Mouse (Mus musculus) CH12.LX (cell line): ENCODE measurements around the gene St7.

ENCODE experiments used
- CHD2 ChIP-seq: IDR thresholded peaks from 2 replicates; pipeline ENCODE4 v1.6.1; 2011; ENCODE audit warnings: low read length, improper control_type of control experiment
- CTCF ChIP-seq, 2 experiments: IDR thresholded peaks in 1 of 2; conservative IDR thresholded peaks in 1 of 2; 2 replicates each; pipeline ENCODE4 v1.5.1; 2011 to 2012; ENCODE audit warnings: low read depth in 2 of 2, low read length in 2 of 2, improper control_type of control experiment in 1 of 2, inconsistent platforms in 1 of 2, mild to moderate bottlenecking in 1 of 2, moderate library complexity in 1 of 2
- ELF1 ChIP-seq: IDR thresholded peaks from 2 replicates; pipeline ENCODE4 v1.6.1; 2014; ENCODE audit warnings: low read depth, mild to moderate bottlenecking, inconsistent platforms, low read length, improper control_type of control experiment
- JUND ChIP-seq: conservative IDR thresholded peaks from 2 replicates; pipeline ENCODE4 v1.6.1; 2011; ENCODE audit warnings: low read depth, low read length, improper control_type of control experiment
- MAFK ChIP-seq: IDR thresholded peaks from 2 replicates; pipeline ENCODE4 v1.6.1; 2011; ENCODE audit warnings: low read length, improper control_type of control experiment; ENCODE audit not compliant: insufficient replicate concordance
- MAX ChIP-seq: IDR thresholded peaks from 2 replicates; pipeline ENCODE4 v1.6.1; 2011; ENCODE audit warnings: low read length, improper control_type of control experiment
- POLR2A ChIP-seq: IDR thresholded peaks from 2 replicates; pipeline ENCODE4 v1.6.1; 2011; ENCODE audit warnings: low read depth, mild to moderate bottlenecking, improper control_type of control experiment, low read length
- RCOR1 ChIP-seq: conservative IDR thresholded peaks from 2 replicates; pipeline ENCODE4 v1.6.1; 2012; ENCODE audit warnings: low read depth, mild to moderate bottlenecking, inconsistent platforms, low read length, improper control_type of control experiment
- SIN3A ChIP-seq: IDR thresholded peaks from 2 replicates; pipeline ENCODE4 v1.6.1; 2012; ENCODE audit warnings: low read length, improper control_type of control experiment, inconsistent platforms
- TCF12 ChIP-seq: IDR thresholded peaks from 2 replicates; pipeline ENCODE4 v1.6.1; 2014; ENCODE audit warnings: low read depth, mild to moderate bottlenecking, inconsistent platforms, low read length, improper control_type of control experiment
- UBTF ChIP-seq: IDR thresholded peaks from 2 replicates; pipeline ENCODE4 v1.6.1; 2012; ENCODE audit warnings: low read depth, mild to moderate bottlenecking, inconsistent platforms, low read length, improper control_type of control experiment, moderate library complexity
- USF1 ChIP-seq: IDR thresholded peaks from 2 replicates; pipeline ENCODE4 v1.6.1; 2014; ENCODE audit warnings: low read depth, mild to moderate bottlenecking, inconsistent platforms, low read length, improper control_type of control experiment
- ZNF384 ChIP-seq: IDR thresholded peaks from 2 replicates; pipeline ENCODE4 v1.6.1; 2012; ENCODE audit warnings: low read depth, low read length, improper control_type of control experiment, inconsistent platforms

GRCm38 (mm10) chr6:17681810-17682209, 10.9 kb upstream of the St7 start:
- TF ChIP-seq MAX (no peak), CTCF (conservative IDR thresholded peaks at IDR 0.05 in 1 of 2, IDR thresholded peaks at IDR 0.05 in 1 of 2; ENCODE audit: low read depth in 2 of 2, low read length in 2 of 2) (no peak), ZNF384 (no peak), RCOR1 (no peak), SIN3A (no peak), POLR2A (no peak), UBTF (no peak), CHD2 (no peak), JUND (no peak), ELF1 (no peak), USF1 (no peak), MAFK (no peak), TCF12 (no peak)
